Mouse (Mus musculus): Measurements from ENCODE around the gene Tmem95.
"Not testable (repeated sequence)": the region's sequence is repeated elsewhere in the genome, so short reads cannot be mapped to it uniquely, and the experiment has no call there.

Tmem95 gene

GRCm38 (mm10) chr11:69880506-69880852 is 2.7 kb upstream of the Tmem95 start:
- peak; percentile 83 for DNase-seq (ENCODE audit: low spot score)

GRCm38 (mm10) chr11:69879711-69880110 is 1.9 kb upstream of the Tmem95 start:
- DNase-seq (ENCODE audit: low spot score), result no peak

GRCm38 (mm10) chr11:69878952-69879351 is 1.1 kb upstream of the Tmem95 start:
- DNase-seq (ENCODE audit: low spot score), result no peak

DNA sequence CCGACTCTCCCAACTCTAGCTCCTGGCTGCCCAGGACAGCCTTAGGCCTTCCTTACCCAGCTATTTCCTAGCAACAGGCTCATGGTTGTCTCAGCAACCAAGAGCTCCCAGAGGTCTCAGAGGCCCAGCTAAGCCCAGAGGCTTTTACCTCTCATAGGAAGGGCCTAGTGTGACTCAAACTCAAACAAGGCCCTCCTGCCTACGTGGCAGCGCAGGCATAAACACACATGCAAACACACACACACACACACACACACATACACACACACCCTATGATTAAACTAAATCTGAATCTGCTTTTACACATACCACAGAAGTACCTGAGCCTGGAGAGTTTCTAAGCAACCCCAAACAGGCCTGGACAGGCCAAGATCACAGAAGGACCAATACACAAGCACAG is 581 bp upstream of the Tmem95 start:
- no peak for DNase-seq (ENCODE audit: low spot score)

DNA sequence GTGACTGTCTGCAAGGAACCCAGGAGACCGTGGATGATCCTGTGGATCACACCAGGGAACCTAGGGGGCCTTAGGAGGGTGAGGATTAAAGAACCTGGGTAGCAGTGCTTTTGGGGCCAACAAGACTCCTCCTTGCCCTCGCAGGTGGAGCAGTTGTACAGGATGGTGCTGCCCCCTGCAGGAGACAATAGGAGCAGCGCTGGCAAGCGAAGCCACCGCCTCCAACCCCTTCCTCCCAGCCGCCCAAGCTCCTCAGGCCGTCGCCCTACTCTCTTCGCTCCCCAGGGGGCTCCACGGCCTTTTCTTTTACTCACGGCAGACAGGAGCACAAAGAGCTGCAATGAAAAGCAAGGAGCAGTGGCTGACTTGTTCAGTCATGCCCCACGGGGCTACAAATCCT is 951 bp downstream of the Tmem95 start:
- DNase-seq (ENCODE audit: low spot score), result peak; percentile 93

DNA sequence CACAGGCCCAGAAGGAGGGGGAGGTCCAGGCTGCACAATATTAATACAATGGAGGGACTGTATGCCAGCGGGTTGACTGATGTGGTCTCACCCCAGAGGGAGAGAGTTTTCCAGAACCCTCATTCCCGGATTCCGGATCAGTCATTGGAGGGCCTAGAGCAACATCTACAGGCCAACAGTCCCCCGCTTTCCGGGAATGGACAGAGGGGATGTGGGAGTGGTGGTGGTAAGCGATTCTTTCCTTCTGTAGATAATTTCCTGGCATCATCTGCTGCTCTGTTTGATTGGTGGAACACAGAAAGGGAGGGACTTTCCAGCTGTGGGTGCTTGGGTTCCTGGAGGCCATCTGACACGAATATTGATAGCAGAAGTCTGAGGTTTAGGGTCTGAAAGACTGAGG is 1.6 kb downstream of the Tmem95 start:
- DNase-seq (ENCODE audit: low spot score), result no peak

- DNase-seq (ENCODE audit: low spot score), result no peak
Observed at GRCm38 (mm10) chr11:69872451-69872850, 5.4 kb downstream of the Tmem95 start.

GRCm38 (mm10) chr11:69871822-69872221 is 6.0 kb downstream of the Tmem95 start:
- no peak for DNase-seq (ENCODE audit: low spot score)

DNA sequence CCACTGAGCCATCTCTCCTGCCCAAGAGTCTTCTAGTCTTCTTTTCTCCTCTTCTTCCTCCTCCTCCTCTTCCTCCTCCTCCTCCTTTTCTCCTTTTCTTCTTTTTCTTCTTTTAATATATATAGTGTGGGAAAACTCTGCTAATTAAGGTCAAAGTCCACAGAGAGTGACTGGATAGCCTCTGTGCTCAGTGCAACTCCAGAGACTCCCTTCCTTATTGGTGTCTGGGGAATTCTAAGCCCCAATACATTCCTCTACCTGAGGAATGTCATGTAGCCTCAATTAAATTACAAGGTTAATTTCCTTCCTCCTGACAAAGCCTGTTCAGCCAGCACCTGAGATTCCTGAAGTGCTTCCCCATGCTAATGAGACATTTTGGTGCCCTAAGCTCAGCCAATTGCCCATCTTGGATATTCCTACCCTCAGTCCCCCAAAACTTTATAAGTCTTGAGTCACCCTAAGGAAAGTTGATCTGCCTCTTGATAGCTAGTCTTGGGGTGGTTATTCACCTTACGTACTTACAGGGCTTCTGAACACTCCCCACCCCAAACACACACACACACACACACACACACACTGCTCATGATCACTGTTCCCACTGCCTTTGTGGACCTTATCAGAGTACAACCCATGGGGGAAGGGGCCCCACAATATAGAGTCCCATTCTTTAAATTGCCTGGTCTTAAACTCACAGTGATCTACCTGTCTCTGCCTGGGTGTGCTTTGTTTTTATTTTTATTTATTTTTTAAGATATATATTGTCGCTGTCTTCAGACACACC is 7.3 kb downstream of the Tmem95 start:
- no peak for DNase-seq (ENCODE audit: low spot score)

DNA sequence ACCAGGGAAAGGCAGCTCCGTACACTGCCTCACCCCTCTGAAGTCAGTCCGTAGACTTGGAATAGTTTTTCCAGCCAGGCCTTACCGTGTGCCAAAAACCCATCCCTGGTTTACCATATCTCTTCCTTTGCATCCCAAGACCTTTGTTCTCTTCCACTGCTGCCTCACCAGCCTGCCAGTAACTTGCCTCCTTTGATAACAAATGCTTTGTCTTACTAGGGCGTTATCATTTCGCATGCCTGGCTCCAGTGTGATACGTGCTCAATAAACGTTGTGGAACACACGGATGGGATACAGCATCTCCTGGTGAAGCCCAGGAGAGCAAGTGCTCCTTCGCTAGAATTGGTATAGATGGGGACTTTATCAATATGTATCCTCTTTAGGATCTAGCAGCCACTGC is 10.5 kb downstream of the Tmem95 start:
- DNase-seq (ENCODE audit: low spot score), result no peak

- no peak for DNase-seq (ENCODE audit: low spot score)
Observed at GRCm38 (mm10) chr11:69865561-69865960, 12.3 kb downstream of the Tmem95 start.

DNA sequence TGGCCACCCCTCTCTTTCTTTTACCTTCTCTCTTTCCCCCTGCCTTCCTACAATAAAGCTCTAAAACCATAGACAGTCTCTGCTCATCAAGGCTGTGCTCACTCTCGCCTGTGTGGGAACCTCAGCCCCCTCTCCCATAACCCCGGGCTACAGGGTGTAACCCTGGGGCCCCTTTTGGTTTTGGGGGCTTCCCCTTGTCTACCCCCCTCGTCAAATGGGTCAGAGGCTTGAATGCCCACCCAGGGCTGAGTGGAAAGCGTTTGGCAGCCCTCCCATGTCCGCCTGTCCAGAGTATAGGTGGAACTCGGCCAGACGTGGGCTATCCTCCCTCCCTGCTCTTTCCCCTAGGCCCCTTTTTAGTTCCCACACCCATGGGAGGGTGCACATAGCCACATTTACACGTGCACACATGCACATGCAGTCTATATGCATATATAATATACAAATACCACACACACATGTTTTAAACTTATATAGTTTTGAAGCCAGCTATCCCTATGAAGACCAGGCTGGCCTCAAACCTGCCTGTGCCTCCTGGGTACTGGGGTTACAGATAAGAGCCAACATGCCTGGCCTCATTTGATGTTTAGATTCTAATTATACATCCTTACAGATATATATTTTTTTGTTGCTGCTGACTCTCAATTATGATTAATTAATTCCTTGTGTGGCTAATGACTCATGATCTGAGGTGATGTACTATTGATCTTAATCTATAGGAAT is 13.5 kb downstream of the Tmem95 start:
- DNase-seq (ENCODE audit: low spot score), result no peak

GRCm38 (mm10) chr11:69863729-69864128 is 14.1 kb downstream of the Tmem95 start:
- DNase-seq (ENCODE audit: low spot score), result not testable (repeated sequence)

- no peak for DNase-seq (ENCODE audit: low spot score)
Observed at GRCm38 (mm10) chr11:69858113-69858998, 19.5 kb downstream of the Tmem95 start, which contains the start of gene Tnk1. Tnk1 (minus strand) TSS chr11:69858730.

DNA sequence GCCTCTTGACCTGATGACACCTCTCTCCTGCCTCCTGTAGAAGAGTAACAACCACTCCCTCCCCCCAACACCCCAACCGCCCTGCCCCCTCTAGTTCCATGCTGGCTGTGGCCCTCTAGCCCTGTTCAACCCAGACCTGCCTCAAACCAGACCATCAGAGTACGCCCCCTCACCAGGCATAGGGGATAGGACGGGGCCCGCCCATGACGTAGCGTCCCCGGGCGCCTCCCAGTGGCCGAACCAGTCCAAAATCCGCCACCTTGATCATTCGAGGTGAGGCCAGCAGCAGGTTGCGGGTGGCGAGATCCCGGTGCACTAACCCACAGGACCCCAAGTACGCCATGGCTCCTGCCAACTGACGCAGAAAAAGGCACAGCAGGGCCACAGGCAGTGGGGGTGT is 22.5 kb downstream of the Tmem95 start:
- DNase-seq (ENCODE audit: low spot score), result peak; percentile 70

GRCm38 (mm10) chr11:69854680-69855079 is 23.1 kb downstream of the Tmem95 start:
- DNase-seq (ENCODE audit: low spot score), result no peak

DNA sequence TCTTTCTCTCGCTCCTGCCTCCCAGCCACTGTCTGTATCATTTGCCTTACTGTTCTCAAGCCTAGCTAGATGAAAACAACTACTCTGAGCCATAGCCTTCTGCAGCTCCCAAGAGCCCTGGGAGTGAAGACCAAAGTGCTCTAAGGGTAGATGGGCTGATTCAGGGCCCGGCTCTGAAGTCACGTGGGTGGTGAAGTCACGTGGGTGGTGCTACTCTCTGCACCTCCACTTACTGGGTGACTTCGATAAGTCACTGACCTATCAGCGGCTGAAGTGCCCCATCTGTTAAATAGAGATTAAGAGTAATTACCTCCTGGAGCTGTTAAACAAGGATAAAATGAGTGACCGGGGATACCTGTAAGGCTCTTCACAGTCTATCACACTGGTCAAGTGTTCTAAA is 23.8 kb downstream of the Tmem95 start:
- no peak for DNase-seq (ENCODE audit: low spot score)

GRCm38 (mm10) chr11:69850754-69851153 is 27.1 kb downstream of the Tmem95 start:
- DNase-seq (ENCODE audit: low spot score), result no peak

GRCm38 (mm10) chr11:69849884-69850283 is 27.9 kb downstream of the Tmem95 start:
- no peak for DNase-seq (ENCODE audit: low spot score)

DNA sequence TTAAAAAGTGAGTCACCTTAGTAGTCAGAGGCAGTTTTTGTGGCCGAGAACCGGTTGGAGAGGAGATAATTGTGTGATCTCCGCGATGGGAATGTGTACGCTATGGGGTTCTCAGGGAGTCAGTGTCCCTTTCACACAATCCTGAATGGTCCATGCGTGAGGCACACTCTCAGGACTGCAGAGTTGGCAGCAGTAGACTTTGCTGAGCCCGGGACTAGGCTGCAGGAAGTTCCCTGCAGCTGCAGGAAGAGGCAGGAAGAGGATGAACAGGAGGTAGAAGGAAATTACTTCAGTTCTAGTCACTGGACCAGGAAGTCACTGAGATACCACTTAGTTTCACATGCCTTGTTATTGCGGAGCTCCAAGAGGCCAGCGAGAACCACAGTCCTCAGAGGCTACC is 28.7 kb downstream of the Tmem95 start:
- DNase-seq (ENCODE audit: low spot score), result no peak

DNA sequence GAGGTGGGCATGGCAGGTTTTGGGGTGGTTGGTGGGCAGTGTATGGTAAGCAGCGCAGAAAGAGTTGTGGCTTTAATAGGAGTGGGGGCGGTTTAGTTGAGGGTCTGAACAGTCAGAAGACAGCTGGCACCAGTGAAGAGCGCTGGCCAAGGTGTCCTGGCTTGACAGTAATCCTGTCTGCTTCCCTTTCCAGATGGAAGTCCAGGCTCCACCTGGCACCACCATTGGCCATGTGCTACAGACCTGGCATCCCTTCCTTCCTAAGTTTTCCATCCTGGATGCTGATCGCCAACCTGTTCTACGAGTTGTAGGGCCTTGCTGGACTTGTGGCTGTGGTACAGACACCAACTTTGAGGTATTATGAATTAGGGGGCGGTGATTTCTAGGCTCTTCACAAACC is 29.8 kb downstream of the Tmem95 start:
- DNase-seq (ENCODE audit: low spot score), result no peak

Measured in testis, postnatal 10 days (tissue).